Mouse (Mus musculus) E14TG2a.4 (cell line): ENCODE measurements at regions not wholly inside any gene's neighbourhood (a gene's known extent, or its start where the extent isn't known, plus 50 kb on each side); places are given as distances from the start of the nearest gene placed in this dataset.

Source experiments
- H3K27me3 ChIP-seq: 2 replicates; pipeline ENCODE4 v1.6.1; 2014; ENCODE audit warnings: low read length, control low read depth; ENCODE audit not compliant: insufficient read depth
- H3K36me3 ChIP-seq: 2 replicates; pipeline ENCODE4 v1.6.1; 2014; ENCODE audit warnings: low read length, control low read depth; ENCODE audit not compliant: insufficient read depth
- H3K4me1 ChIP-seq: replicated peaks from 2 replicates; pipeline ENCODE4 v1.6.1; 2014; ENCODE audit warnings: low read depth, low read length, control low read depth
- H3K4me3 ChIP-seq: replicated peaks from 2 replicates; pipeline ENCODE4 v1.5.1; 2014; ENCODE audit warnings: mild to moderate bottlenecking, low read length
- H3K9me3 ChIP-seq: 2 replicates; pipeline ENCODE4 v1.6.1; 2014; ENCODE audit warnings: low read length, control low read depth
- CTCF ChIP-seq: conservative IDR thresholded peaks from 2 replicates; pipeline ENCODE4 v1.5.1; 2014; ENCODE audit warnings: low read length
- NANOG ChIP-seq: IDR thresholded peaks from 2 replicates; pipeline ENCODE4 v1.6.1; 2014; ENCODE audit warnings: borderline replicate concordance, low read length, mixed read lengths
- POU5F1 ChIP-seq: IDR thresholded peaks from 2 replicates; pipeline ENCODE4 v1.6.1; 2014; ENCODE audit warnings: low read length, borderline replicate concordance

DNA sequence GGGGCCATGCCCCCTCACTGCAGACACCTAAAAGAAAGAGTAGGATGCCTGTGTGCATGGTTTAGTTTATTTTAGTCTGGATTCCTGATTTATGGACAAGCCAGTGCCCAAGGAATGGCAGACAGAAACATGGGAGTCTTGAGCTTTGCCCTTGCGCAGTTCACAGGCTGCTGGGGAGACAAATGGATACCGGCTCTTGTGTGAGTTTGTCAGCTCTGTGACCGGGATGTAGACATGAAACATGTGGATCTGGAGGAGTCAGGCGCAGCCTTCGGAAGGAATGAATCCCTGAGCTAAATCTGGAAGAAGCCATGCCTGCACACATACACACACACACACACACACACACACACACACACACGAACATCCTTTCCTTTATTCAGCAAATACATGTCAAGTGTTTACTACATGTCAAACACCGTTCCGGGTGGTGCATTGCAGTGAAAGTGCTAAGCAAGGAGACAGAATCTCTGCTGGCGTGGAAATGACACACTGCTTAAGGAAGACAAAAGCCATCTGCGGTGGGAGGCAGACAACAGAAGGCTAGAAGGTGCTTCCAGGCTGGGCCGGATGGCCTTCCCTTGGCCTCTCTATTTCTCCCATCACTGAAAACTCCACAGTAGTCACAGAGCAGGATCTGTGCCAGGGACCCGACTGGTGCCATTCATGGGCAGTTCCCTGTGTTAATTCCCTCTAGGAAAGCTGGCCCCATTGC is 144.0 kb downstream of the Kit start:
- no peak overlapping the region for H3K4me3 ChIP-seq
- peaks cover 14% of the 10 kb centered on the region; the same call in 1 of the 2 replicates for H3K9me3 ChIP-seq
- no peak for TF ChIP-seq CTCF
- no peak for TF ChIP-seq POU5F1
- TF ChIP-seq NANOG, result no peak
- no peaks in the 10 kb centered on the region for H3K4me1 ChIP-seq
- H3K27me3 ChIP-seq, result no peaks in the 10 kb centered on the region
- no peaks in the 10 kb centered on the region for H3K36me3 ChIP-seq
